ENCODE assay signal across 25 mouse cellular contexts in genomic region chr11:23335160-23335559, GRCm38 (mm10).
"Had no signal": no experiment of that assay in that cellular context is flagged by ENCODE, and none has a peak within 500 bp of the region (broad histone marks: within the 10 kb centered on the region; RNA-seq: fewer than 3 reads in every experiment).

No protein-coding gene starts in this region.

- H3K27ac ChIP-seq: heart, embryonic 10.5 days; hindbrain, embryonic 10.5 days; hindbrain, embryonic 12.5 days; hindbrain, embryonic 14.5 days; intestine, embryonic 15.5 days; layer of hippocampus, adult 2 months; left cerebral cortex, adult 2 months; limb, embryonic 10.5 days; limb, embryonic 12.5 days; liver, embryonic 13.5 days had no signal

- H3K9ac ChIP-seq: heart, embryonic 12.5 days; hindbrain, embryonic 12.5 days; hindbrain, embryonic 14.5 days; intestine, embryonic 15.5 days; limb, embryonic 12.5 days; liver, embryonic 13.5 days had no signal

- H3K4me2 ChIP-seq: heart, embryonic 12.5 days; hindbrain, embryonic 12.5 days; hindbrain, embryonic 14.5 days; intestine, embryonic 15.5 days; limb, embryonic 12.5 days; liver, embryonic 11.5 days; liver, embryonic 13.5 days had no signal

- H3K4me1 ChIP-seq: heart, embryonic 10.5 days; hindbrain, embryonic 10.5 days; hindbrain, embryonic 12.5 days; intestine, embryonic 15.5 days; limb, embryonic 10.5 days; limb, embryonic 12.5 days had no signal

- ATAC-seq: inflammation-experienced regulatory T-cells, adult 6 months; intestine, embryonic 15.5 days; intestine, postnatal 0 days had no signal

- H3K27me3 ChIP-seq: heart, embryonic 12.5 days; hindbrain, embryonic 12.5 days; intestine, embryonic 15.5 days; limb, embryonic 12.5 days; liver, embryonic 13.5 days had no signal

- H3K4me3 ChIP-seq: heart, embryonic 10.5 days; heart, embryonic 12.5 days; hindbrain, embryonic 10.5 days; hindbrain, embryonic 12.5 days; intestine, embryonic 15.5 days; layer of hippocampus, adult 2 months; left cerebral cortex, adult 2 months; limb, embryonic 10.5 days; limb, embryonic 12.5 days; liver, embryonic 13.5 days had no signal

- DNase-seq: gastrocnemius, postnatal 14 days; gastrocnemius, postnatal 36 days; heart, adult 18-20 months; heart, postnatal 14 days; heart, postnatal 36 days; kidney, adult 18-20 months; kidney, adult 8-10 months; kidney, postnatal 10 days; kidney, postnatal 25 days; kidney, postnatal 4 days; liver; liver, embryonic 13.5 days had no signal

- H3K9me3 ChIP-seq: heart, embryonic 10.5 days; heart, embryonic 12.5 days; hindbrain, embryonic 10.5 days; hindbrain, embryonic 12.5 days; intestine, embryonic 15.5 days; limb, embryonic 10.5 days; limb, embryonic 12.5 days; liver, embryonic 13.5 days had no signal
